Mouse (Mus musculus) ES-E14 (cell line): ENCODE measurements around the gene Nphs1. TPM values are rescaled to one million over a fixed set of nuclear protein-coding genes. Genes with fewer than 3 reads are reported as not detected.

Experiments used
- DNase-seq: peaks from one replicate; pipeline ENCODE4 v3.0.0-alpha.2; 2013; ENCODE audit warnings: low read depth, low spot score
- H3K27ac ChIP-seq: 2 replicates; pipeline ENCODE4 v1.5.1; 2012; ENCODE audit warnings: low read depth, mild to moderate bottlenecking, low read length, moderate library complexity, mixed read lengths; ENCODE audit not compliant: poor library complexity, insufficient read depth, severe bottlenecking
- H3K36me3 ChIP-seq: 2 replicates; pipeline ENCODE4 v1.6.1; 2012; ENCODE audit warnings: mild to moderate bottlenecking, low read length, moderate library complexity, mixed read lengths; ENCODE audit not compliant: control insufficient read depth, poor library complexity, insufficient read depth, severe bottlenecking
- H3K4me1 ChIP-seq, 2 experiments: fragments of 150-350 bp in 1 of 2; sonication (generic) in 1 of 2; 2 replicates each; pipeline ENCODE4 v1.6.1; 2012; ENCODE audit warnings: low read length in 2 of 2, mild to moderate bottlenecking in 1 of 2, mixed read lengths in 1 of 2; ENCODE audit not compliant: control insufficient read depth in 2 of 2, insufficient read depth in 2 of 2, poor library complexity in 1 of 2
- H3K4me3 ChIP-seq, 2 experiments: fragments of 150-350 bp in 1 of 2; sonication (generic) in 1 of 2; 2 replicates each; pipeline ENCODE4 v1.5.1; 2012; ENCODE audit warnings: low read length in 2 of 2, low read depth in 1 of 2, mild to moderate bottlenecking in 1 of 2, mixed read lengths in 1 of 2; ENCODE audit not compliant: insufficient read depth in 1 of 2, poor library complexity in 1 of 2, severe bottlenecking in 1 of 2
- H3K9ac ChIP-seq: 2 replicates; pipeline ENCODE4 v1.6.1; 2012; ENCODE audit warnings: low read depth, mild to moderate bottlenecking, low read length, mixed read lengths; ENCODE audit not compliant: poor library complexity, insufficient read depth, severe bottlenecking
- H3K9me3 ChIP-seq: fragments of 150-350 bp; sonication (generic); 2 replicates; pipeline ENCODE4 v1.6.1; 2012; ENCODE audit warnings: low read depth, mild to moderate bottlenecking, low read length; ENCODE audit not compliant: control insufficient read depth, insufficient read depth
- CHD2 ChIP-seq: IDR thresholded peaks from 2 replicates; pipeline ENCODE4 v1.6.1; 2014; ENCODE audit warnings: mild to moderate bottlenecking, low read depth, low read length, inconsistent platforms
- HCFC1 ChIP-seq: IDR thresholded peaks from 2 replicates; pipeline ENCODE4 v1.6.1; 2012; ENCODE audit warnings: low read length, inconsistent platforms, borderline replicate concordance; ENCODE audit not compliant: insufficient read depth
- MAFK ChIP-seq: IDR thresholded peaks from 2 replicates; pipeline ENCODE4 v1.6.1; 2014; ENCODE audit warnings: mild to moderate bottlenecking, low read depth, low read length, inconsistent platforms; ENCODE audit not compliant: insufficient read depth
- ZC3H11A ChIP-seq: IDR thresholded peaks from 2 replicates; pipeline ENCODE4 v1.6.1; 2012; ENCODE audit warnings: low read depth, mild to moderate bottlenecking, inconsistent platforms, low read length, borderline replicate concordance
- ZNF384 ChIP-seq: IDR thresholded peaks from 2 replicates; pipeline ENCODE4 v1.6.1; 2012; ENCODE audit warnings: low read depth, low read length, inconsistent platforms
- in situ Hi-C, 2 experiments: fragments of 600-800 bp; cut with MboI; formaldehyde crosslinking; loops; one replicate each; pipeline ENCODE4 v1.15.1; 2025; ENCODE audit warnings: low sequenced_read_pairs in 2 of 2, inconsistent platforms in 1 of 2; ENCODE audit not compliant: unreplicated experiment in 2 of 2
- total RNA-seq: library from RNA; depleted of rRNA; stranded (reverse); fragments of 300-350 nt; gene quantifications from 2 replicates; pipeline ENCODE4 v1.2.3, GENCODE M21; 2012

Nphs1 gene
- total RNA-seq, 1 experiment, result 45.7 TPM

GRCm38 (mm10) chr7:30420673-30421072 lies 37.4 kb upstream of the Nphs1 start:
- Histone ChIP-seq H3K4me1 (peaks cover 0 to 4% of the 10 kb centered on the region in 2 experiments; a peak in 1 of 4 replicates), H3K9ac (no peak overlapping the region), H3K4me3 (no peak overlapping the region), H3K9me3 (no peaks in the 10 kb centered on the region), H3K27ac (no peak overlapping the region), H3K36me3 (peaks cover 18% of the 10 kb centered on the region)
- no peak for TF ChIP-seq CHD2
- no peak for TF ChIP-seq ZC3H11A
- no peak for TF ChIP-seq HCFC1
- TF ChIP-seq ZNF384, result no peak
- TF ChIP-seq MAFK, result no peak
- in situ Hi-C loops, result no loop called here
- no peak for DNase-seq

DNA sequence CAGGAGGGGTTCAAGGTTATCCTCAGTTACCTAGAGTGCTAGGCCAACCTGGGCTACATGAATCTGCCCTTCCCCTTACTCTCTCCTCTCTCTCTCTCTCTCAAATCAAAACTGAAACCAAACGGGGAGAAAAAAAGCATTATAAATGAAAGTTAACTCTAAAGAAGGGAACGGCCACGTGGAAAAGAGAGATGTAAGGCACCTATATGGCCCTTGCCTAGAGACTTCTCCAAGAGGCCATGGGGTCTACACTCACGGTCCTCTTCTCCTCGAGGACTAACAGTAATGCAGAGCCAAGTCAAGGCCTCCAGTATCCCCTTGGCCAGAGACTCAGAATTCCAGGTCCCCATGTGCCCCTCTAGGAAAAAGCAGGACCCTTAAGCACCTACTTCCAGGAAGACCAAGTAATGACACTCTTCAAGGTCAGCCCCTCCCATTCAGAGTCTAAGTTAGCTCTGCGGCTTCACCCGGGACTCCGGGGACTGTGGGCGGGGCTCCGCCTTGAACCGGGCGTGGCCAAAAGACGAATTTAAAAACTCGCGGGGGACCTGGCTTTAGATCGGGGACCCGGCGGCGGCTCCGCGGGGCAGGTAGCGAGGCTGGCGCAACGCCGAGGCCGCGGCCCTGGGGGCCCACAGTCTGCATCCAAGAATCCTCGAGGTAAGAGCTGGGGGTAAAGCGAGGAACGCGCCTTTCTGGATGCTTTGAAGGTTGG lies 36.8 kb upstream of the Nphs1 start, which contains the start of gene Nfkbid:
Gene Nfkbid, plus strand, starts transcription at position 558 of the 715 bp plus-strand sequence.
- TF ChIP-seq MAFK, result no peak
- DNase-seq, result peak; percentile 70
- peaks cover 23% of the 10 kb centered on the region for H3K36me3 ChIP-seq
- peaks cover 0 to 4% of the 10 kb centered on the region in 2 experiments; a peak in 1 of 4 replicates for H3K4me1 ChIP-seq
- H3K9ac ChIP-seq, result peak within 1 kb of the TSS; percentile 74
- in situ Hi-C loops, result no loop called here
- peak within 1 kb of the TSS; percentile 11; the same call in 1 of the 2 replicates for H3K27ac ChIP-seq
- peak within 1 kb of the TSS; percentile 79 to 86 for H3K4me3 ChIP-seq
- no peaks in the 10 kb centered on the region for H3K9me3 ChIP-seq

DNA sequence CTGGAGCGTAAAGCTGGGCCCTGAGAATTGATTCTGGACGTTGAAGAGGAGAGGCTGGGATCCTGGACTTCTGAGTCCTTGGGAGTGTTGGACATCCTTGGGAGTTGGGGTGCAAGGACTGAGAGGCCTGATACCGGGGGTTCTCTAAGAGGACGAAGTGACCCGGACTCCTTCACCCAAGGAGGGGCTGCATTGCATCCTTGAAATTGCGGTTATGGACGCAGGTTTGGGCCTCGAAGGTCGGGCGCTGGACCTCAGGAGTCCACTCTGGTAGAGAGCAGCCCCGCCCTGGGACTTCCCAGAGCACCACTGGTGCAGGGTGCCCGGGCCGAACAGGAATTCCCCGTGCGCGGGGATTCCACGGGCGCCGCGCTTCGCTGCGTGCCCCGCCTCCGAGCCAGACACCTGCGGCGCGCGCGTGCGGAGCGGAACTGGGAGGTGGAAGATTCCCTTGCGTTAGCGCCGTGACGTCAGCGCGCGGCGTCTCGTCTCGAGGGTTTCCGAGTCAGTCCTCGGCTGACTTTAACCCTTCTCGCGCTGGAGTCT lies 36.2 kb upstream of the Nphs1 start:
- Histone ChIP-seq H3K9me3 (no peaks in the 10 kb centered on the region), H3K9ac (peak overlapping the region; percentile 74), H3K4me3 (peak overlapping the region; percentile 79 to 86), H3K27ac (peak overlapping the region; percentile 11; the same call in 1 of the 2 replicates), H3K36me3 (peaks cover 27% of the 10 kb centered on the region), H3K4me1 (peaks cover 0 to 4% of the 10 kb centered on the region in 2 experiments; a peak in 1 of 4 replicates)
- TF ChIP-seq HCFC1 (no peak), CHD2 (no peak), MAFK (no peak), ZNF384 (no peak), ZC3H11A (no peak)
- in situ Hi-C loops, result no loop called here
- DNase-seq, result peak; percentile 86

GRCm38 (mm10) chr7:30422560-30422959 lies 35.6 kb upstream of the Nphs1 start:
- H3K4me1 ChIP-seq, result peaks cover 0 to 4% of the 10 kb centered on the region in 2 experiments; a peak in 1 of 4 replicates
- DNase-seq, result no peak
- peaks cover 32% of the 10 kb centered on the region for H3K36me3 ChIP-seq
- in situ Hi-C loops, result no loop called here
- H3K9me3 ChIP-seq, result no peaks in the 10 kb centered on the region
- H3K27ac ChIP-seq, result no peak overlapping the region
- H3K9ac ChIP-seq, result peak overlapping the region; percentile 74
- peak overlapping the region; percentile 79 to 86 for H3K4me3 ChIP-seq
- TF ChIP-seq HCFC1 (no peak), CHD2 (no peak)
